Mouse (Mus musculus) layer of hippocampus, adult 9-11 months (tissue): ENCODE measurements around the gene P2rx2.

Experiments used
- DNase-seq: peaks from one replicate; pipeline ENCODE4 v3.0.0; 2022

Gene P2rx2

DNA sequence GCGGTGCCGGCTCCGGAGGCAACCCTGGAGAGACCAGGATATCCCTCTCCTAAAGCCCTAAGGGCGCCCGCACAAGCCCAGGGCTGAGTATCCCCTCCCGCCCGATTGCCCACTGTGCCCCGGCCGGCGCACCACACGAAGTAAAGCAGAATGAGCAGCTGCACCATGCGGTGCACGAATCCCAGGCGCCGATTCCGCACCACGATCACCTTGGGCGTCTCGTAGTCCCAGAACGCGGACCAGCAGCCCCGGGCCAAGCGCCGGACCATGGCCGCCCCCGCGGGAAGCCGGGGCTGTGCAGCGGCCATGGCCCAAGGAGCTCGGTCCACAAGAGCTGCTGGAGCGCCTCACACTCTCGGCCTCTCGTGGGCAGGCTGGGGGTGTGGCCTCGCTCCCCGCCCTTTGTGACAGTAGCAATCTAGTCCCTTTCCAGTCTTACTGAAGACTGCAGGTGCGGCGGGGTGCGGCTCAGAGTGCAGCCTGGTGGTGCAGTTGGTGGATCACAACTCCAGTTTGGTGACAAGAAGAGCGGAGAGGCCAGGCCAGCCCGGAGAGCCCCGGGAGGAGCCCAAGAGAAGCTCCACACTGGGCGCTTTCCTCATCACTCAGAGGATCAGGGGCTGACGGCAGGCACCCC lies at the start of gene P2rx2:
Gene P2rx2, minus strand, starts transcription at position 565 of the 637 bp plus-strand sequence.
- no peak for DNase-seq

DNA sequence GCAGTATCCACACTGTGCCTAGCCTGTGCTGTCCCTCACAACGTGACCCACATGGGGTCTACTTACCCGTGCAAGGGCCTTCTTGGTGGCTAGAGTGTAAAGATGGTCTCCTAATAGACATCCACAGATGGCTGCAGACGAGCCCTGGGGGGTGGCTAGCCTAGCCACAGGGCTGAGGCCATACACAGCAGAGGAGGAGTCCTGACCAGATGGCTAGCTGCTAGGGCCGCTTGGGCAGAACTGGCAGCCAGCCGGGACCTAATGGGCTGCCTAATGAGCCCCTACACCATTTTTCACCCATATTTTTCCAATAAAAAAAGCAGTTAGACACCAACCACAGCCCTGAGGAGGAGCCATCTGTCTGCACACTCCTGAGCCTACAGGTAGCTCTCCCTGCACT lies 49.7 kb upstream of the P2rx2 start:
- no peak for DNase-seq

DNA sequence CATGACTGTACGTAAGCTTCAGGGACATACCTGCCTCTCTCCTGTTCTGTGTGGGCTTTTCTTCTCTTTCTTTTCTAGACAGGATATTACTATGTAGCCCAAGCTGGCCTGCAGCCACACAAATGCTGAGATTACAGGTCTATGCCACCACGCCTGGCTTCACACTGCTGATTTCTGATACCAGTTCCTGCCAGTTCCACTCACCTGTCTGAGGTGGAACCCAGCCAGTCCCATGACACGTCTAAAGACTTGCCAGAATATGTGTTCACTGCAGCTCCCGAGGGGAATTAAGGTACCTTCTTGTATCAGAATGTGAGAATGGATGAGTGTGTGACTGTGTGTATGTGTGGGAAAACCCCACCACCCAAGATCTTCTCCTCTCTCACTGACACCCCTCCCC lies 47.6 kb upstream of the P2rx2 start:
- no peak for DNase-seq

DNA sequence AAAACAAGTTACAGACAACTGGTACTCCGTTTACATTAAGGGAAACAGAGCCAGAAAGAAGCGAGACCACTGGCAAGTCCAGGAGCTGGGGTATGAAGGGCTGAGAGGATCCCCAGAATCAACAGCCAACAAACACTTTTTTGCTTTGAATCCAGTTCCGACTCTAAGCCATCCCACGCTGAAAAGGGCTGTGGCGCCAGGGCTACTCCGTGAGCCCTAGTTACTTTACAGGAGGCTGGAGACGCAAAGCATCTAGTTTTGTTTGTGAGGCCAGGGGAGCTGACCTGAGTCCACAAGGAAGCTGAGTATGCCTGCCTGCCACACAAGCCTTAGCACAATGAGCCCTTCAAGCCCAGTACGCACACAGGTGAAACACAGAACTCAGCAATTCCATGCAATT lies 44.3 kb upstream of the P2rx2 start:
- no peak for DNase-seq

DNA sequence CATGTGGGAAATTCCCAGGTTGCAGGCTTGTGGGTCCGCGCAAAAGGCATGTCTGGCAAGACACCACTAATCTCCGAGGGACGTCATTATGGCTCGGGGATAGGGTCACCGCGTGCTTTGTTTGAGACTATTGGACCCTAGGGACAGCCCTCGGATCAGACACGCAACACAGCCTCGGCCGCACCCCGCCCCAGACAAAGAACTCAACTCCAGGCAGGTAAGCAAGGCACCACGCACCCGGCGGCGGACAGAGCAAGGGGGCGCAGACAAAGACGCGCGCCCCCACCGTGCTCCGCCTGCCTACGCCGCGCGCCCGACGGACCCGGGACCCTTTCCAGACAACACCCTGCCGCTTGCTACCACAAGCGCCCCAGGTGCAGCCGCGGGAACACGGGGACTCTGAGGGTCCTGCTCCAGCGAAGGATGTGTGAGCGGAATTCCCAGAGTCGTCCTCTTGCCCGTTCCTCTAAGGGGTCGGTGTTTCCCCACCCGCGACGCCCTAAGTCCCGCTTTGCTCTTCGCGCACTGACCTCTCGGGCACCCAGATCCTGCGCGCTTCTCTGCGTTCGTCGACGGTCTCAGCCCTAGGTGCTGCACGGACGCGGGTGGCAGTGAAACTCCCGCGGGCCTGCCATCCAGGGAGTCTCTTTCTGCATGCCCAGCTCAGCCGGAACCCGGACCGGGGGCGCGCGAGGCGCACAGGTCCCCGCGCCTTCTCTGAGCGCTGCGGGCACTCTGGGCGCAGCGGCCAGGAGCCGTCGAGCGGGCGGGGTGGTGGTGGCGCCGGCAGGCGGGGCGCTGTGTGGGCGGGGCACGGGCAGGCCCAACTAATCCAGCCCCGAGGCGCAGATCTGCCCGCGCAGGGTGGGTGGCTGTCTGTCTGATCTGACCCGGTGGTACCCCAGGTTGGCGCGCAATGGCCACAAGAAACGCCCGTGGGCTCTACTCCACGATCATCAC lies 43.6 kb upstream of the P2rx2 start:
- DNase-seq, result peak; percentile 67

DNA sequence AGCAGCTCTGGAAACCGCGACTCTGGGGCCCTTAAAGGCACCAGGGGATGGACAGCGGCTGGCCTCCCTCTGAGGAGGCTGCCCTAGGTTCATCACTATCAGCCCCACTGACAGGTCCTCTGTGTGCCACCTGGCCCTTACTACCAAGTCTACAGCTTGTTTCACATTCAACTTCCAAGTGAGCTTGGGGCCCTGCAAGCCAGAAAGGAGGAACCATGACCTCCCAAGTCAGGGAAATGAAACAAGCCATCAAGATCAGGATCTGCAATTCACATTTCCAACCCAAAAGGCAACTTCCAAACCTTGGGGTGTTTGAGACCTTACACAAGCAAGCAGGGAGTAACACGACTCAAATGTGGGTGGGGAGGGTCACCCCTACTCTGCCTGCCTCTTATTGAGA lies 42.3 kb upstream of the P2rx2 start:
- no peak for DNase-seq

DNA sequence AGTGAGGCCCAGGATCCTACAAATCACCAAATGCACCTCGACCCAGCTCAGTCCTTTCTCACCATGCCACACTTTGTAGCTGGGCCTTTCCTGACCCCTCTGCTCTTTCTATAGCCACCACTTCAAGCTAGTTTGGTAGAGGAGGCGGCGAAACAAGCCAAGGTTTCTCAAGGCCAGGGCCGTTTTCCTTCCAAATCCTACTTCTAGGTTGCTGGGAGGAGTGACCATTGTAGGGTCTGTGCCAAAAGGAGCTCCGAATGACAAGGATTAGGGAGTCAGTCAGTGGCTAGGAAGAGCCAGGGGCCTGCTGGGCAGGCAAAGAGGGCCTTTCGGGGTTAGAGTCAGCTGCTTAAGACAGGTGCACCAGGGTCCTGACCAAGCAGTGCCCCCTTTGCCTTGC lies 41.5 kb upstream of the P2rx2 start:
- no peak for DNase-seq

DNA sequence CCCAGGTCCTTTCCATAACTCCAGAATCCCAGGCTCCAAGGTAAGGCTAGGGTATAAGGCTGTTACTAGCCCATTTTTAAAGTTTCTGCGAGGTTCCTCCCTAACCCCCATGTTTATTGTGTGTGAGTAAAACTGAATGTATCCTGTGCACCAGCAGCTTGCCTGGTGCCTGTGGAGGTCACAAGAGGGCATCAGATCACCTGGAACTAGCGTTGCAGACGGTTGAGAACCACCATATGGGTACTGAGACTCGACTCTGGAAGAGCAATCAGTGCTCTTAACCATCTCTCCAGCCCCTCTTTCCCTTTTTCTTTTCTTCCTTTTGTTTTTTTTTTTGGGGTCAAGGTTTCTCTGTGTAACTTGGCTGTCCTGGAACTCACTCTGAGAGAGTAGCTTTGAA lies 36.8 kb upstream of the P2rx2 start:
- DNase-seq, result no peak

DNA sequence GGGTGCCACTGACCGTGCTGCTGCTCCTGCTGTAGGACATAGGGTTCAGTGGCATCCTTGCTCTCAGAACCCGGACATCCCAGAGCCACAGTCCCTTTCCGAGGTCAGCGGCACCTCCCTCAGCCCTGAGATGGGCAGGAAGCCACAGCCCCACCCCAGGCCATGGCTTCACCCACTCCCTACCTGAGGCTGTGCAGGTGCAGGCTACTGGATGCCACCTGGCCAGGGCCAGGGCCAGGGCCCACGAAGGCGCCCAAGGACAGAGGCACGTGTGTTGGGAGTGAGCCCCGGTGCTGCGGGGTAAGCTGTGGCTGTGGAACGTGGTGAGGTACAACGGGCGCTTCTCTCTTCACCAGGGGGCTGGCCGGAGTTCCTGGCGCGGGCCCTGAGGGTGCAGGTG lies 36.1 kb upstream of the P2rx2 start:
- no peak for DNase-seq

DNA sequence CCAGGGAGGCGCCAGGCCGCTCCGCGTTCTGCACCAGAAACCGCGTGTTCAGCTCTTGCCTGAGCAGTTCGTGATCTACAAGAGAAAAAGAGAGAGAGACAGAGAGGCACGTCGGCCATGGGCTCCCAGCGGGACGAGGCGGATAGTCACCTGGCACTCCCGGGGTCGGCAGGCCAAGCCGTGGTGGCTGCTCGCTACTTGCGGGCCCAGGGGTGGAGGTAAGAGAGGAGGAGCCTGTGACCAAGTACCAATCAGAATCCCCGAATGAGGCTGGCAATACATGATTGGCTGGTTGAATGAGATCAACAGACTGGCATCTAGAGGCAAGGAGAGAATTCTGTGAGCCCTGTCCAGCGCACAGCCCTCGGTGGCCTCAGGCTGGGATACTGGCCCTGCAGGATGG lies 35.2 kb upstream of the P2rx2 start:
- DNase-seq, result peak; percentile 47

DNA sequence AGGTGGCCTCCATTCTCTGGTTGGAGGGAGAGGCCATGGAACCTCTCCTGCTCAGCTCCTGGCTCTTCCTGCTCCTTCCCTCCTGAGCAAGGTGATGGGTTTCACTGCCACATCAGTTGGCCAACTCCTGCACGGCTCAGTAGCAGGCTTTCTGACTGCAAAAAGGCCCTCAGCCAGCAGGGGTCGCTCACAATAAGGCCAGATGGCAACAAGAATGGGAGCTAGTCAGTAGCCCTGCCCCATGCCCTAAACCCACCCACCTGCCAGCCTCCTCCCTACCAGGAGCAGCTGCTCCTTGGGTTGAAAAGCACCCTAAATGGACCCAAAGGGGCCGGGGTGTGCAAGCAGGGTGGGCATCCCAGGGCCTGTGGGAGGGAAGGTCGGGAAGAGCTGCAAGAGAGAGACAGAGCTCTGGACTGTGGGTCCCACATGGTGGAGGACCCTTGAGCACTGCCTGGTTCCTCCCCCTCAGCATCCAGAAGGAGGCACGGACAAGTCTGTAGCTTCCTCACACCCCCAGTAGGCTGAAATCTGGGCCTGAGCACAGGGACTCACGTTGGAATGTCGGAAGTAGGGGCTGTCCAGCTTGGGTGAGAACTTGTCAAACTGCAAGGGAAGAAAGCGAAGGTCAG lies 33.9 kb upstream of the P2rx2 start:
- DNase-seq, result peak; percentile 63

DNA sequence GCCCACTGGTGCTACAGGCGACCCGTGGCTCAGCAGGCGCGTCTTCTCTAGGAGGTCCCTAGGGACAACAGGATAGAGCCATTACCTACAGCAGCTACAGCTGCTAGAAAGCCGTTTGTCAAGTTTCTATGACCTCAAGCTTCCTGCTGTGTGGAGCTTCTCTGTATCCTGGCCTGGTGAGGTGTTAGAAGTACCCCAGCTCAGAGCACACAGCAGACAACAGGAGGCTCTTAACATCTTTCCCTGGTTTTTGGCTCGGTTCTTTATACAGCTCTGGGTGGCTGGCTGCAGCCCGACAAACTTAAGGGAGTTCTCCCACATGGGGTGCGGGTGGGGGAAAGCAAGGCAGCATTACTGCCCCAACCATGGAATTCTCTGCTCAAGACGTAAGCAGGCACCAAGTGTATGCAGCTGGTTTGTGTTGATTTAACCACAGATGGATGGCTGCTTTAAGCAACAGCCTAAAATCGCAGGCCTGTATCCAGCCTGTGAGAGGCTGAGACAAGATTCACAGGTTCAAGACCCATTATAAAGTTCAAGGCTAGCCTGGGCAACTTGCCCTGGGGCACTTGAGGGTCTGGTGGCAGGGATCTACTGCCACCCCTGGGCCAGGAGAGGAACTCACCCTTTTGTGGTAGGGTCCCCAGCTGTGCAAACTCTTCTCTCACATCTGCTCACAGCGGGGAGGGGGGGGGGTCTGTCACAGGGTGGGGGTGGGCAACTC lies 21.0 kb upstream of the P2rx2 start:
- no peak for DNase-seq

DNA sequence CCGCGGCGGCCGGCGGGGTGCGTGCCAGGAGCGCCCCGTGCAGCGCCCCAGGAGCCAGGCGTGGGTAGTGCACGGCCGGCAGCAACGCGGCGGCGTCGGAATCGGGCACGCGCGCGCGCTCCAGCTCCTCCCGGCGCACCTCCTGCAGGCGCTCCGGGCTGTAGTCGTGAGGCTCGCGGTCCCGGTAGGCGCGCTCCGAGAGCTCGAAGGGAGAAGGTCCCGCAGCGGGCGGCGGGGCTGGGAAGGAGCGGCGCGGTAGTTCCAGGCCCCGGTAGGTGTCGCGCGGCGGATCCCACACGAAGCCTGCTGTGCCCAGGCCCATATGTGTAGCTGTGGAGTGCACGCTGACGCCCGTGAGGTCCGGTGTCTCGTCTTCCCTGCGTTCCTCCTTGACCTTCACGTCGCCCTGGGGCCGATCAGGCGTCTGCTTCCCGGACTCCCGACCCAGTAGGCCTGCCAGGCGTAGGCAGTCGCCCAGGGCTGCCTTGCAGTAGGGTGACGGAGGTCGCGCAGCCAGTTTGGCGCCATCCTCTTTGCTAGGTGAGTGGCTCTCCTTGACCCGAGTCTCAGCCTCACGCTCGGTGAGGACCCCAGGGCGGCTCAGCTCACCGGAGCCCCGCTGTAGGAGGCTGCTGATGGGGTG lies 20.3 kb upstream of the P2rx2 start:
- DNase-seq, result peak; percentile 65

DNA sequence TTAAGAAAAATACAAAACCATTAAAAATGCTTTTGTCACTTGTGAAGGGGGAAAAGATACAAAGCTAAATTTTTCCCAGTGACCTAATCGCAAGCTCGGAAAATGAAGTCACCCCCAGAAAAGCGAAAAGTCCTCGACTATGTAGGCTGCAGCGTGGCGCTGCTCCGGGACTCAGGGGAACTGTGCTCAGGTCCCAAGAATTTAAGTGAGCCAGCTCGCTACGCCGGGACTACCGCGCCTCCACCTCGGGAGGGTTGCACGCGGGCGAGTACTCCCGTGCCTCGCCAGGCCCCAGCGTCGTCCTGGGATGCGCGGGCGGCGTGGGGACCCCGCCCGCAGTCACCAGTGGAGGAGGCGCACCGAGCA lies 19.8 kb upstream of the P2rx2 start:
- DNase-seq, result no peak

DNA sequence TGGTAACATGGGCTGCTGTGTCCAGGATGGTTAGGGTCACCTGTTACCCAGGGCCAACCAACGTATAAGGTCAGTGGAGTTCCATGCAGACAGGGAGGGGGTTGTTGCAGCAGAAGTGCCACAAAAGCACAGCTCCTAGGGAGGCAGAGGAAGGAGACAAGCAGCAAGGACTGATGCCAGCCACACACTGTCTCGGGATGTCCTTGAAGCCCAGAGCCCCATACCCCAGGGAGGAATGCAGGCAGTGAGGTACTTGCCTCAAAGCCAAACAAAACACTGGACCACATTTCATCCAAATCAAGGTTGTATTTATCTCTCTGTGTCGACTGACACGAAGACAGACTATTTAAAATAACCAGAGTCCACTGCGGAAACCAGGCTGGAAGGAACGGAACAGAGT lies 18.5 kb upstream of the P2rx2 start:
- no peak for DNase-seq

DNA sequence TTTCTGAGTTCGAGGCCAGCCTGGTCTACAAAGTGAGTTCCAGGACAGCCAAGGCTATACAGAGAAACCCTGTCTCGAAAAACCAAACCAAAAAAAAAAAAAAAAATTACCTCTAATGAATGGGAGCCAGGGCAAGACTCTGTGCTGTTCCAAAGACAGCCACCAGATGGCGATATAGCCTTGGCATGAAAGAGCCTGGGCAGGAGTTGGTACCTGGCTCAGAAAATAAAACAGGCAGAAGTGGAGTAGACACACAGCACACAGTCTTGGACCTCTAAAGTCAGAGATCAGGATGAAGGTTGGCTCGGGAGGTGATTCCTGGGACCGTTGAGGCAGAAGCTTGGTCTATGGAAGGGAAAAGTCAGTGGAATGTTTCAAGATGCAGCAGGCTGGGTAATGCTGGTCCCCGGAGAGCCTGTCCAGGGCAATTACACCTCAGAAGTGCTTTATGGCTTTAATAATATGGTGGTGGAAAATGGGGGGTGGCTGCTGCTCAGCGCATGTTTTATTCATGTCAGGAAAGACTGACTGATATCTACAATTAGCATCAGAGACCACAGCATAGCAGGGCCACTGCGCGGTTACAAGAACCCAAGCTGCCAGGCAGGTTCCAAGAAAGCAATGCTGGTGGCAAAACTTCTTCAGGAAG lies 14.6 kb upstream of the P2rx2 start:
- DNase-seq, result peak; percentile 74

DNA sequence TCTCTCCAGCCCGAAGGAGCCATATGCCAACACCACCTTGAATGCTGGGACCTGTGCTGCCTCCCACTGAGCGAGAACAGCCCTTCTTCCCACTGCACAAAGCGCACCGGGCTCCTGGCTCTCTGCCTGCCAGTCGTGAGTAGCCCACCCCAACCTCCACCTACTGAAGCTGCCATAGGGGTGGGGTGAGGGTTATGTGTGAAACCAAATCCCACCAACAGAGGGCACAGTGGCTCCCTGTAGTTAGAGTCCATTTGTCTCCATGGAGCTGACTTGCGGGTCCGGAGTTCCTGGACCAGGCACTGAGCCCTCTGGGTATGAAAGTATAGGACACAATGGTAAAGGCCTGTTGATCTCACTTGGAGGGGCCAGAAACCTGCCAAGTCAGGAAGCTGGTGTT lies 11.7 kb upstream of the P2rx2 start:
- DNase-seq, result no peak

DNA sequence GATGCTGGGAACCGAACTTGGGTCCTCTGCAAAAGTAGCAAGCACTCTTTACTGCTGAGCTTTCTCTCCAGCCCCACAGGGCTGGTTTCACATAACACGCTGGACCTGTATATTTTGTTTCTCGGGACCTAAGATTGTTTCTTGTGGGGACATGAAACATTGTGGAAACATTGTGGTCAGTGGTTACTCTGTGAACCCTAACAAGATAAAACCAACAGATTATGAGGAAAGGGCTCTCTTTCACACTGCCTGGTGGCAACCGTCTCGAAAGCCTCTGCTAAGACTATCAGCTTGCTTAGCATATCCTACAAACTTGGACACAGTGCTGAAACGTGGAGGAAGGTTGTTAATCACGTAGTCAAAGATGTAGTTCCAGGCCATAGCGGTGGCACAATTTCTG lies 4.0 kb upstream of the P2rx2 start:
- no peak for DNase-seq

DNA sequence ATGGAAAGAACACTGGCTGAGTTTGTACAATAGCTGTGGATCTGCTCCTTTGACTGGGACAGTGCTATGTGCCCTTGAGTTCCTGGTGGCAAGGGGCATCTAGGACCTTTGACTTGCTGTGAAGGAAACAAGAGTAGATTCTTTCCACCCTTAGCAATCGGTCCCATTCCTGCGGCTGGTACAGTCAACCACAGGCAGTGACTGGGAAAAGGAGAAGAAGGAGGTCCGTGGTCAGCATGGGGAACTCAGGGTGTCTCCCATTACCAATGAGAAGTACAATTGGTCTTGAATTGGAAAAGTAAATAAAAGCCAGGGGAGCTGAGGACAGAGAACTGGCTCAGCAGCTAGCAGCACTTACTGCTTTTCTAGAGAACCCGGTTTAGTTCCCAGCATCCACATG lies 2.5 kb upstream of the P2rx2 start:
- no peak for DNase-seq

DNA sequence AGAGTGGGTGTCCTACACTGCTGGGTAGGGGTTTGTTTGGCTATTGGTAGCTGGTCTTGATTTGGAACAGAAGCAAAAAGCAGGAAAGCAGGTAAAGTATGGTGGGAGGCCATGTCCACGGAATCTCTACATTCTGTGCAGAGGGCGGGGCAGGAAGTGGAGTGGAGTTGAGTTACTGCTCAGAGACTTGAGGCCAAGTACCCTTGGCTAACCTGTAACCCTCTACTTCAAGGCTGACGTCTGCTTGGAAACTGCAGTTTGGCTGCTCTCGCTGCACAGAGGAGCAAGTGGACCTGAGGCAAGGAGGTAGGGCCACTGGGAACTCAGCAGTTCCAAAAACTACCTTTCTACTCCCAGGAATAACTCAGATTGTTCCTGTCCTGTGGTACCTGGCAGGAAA lies 1.5 kb upstream of the P2rx2 start, which contains the start of gene Lrcol1:
Gene Lrcol1, plus strand, starts transcription at position 207 of the 400 bp plus-strand sequence.
- DNase-seq, result no peak

DNA sequence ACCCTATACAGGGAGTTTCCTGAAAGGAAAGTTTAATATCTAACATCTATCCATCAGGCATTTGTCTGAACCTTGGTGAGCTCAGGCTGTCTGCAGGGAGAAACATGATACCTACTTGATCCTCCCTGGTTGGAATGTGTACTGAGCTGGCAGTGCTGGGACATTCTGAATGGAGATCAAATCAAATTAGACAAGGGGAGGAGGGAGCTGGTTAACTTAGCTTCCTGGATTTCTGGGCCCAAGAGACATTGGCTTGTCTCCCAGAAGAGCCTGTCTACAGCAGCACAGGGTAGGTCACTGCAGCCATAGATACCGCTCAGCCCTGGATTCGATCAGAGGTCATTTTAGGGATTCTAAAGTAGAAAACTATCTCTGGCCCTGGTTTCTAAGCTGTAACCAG lies 4.2 kb downstream of the P2rx2 start:
- no peak for DNase-seq

DNA sequence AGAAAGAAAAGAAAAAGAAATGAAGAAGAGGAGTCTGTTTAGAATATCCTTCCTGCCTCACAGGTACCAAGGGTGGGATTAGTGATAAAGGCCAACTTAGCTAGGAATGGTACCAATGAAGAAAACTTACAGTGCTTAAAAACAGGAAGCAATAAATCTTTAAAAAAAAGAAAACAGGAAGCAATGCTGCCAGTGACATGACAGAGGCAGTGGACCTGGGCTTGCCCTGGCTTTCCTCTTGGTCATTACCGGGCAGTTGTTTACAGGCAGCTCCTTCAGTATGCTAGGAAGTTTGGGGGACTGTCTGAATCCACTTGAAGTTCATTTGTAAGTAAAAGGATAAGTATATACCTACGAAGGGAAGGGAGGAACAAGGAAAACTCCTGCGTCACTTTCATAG lies 12.5 kb downstream of the P2rx2 start:
- DNase-seq, result no peak
